Mouse (Mus musculus) neural tube, embryonic 13.5 days (tissue): ENCODE data around the gene Ubp1. TPM values are rescaled to one million over a fixed set of nuclear protein-coding genes. Genes with fewer than 3 reads are reported as not detected.
A peak's percentile ranks its signal among the peaks of the same experiment; 100 is the strongest.

Source experiments
- ATAC-seq: fragments of 200-750 bp; cut with Nextera tagmentation; 2 replicates; pipeline ENCODE4 v1.8.0; 2017; ENCODE audit warnings: low read depth, mild to moderate bottlenecking, moderate TSS enrichment, moderate library complexity
- H3K27ac ChIP-seq: fragments of 300-500 bp; sonication (generic); replicated peaks from 2 replicates; pipeline ENCODE4 v1.5.1; 2015; ENCODE audit warnings: moderate library complexity, mild to moderate bottlenecking, inconsistent platforms
- H3K27me3 ChIP-seq: fragments of 300-500 bp; sonication (generic); 2 replicates; pipeline ENCODE4 v1.6.1; 2015; ENCODE audit warnings: mild to moderate bottlenecking, inconsistent platforms
- H3K36me3 ChIP-seq: fragments of 300-500 bp; sonication (generic); 2 replicates; pipeline ENCODE4 v1.6.1; 2015; ENCODE audit warnings: mild to moderate bottlenecking, inconsistent platforms
- H3K4me1 ChIP-seq: fragments of 300-500 bp; sonication (generic); replicated peaks from 2 replicates; pipeline ENCODE4 v1.6.1; 2015; ENCODE audit warnings: inconsistent platforms
- H3K4me2 ChIP-seq: fragments of 300-500 bp; sonication (generic); 2 replicates; pipeline ENCODE4 v1.6.1; 2015; ENCODE audit warnings: inconsistent platforms, mild to moderate bottlenecking, moderate library complexity
- H3K4me3 ChIP-seq: fragments of 300-500 bp; sonication (generic); 2 replicates; pipeline ENCODE4 v1.5.1; 2015; ENCODE audit warnings: mild to moderate bottlenecking, inconsistent platforms
- H3K9ac ChIP-seq: fragments of 300-500 bp; sonication (generic); 2 replicates; pipeline ENCODE4 v1.6.1; 2015; ENCODE audit warnings: moderate library complexity, mild to moderate bottlenecking, inconsistent platforms
- H3K9me3 ChIP-seq: fragments of 300-500 bp; sonication (generic); 2 replicates; pipeline ENCODE4 v1.6.1; 2016; ENCODE audit warnings: inconsistent platforms
- WGBS: fragments of 180-500 bp; shearing (Covaris S2); methylation state at CpG from one replicate; pipeline ENCODE4 v1.1.7; 2015; 5-methylcytosine and 5-hydroxymethylcytosine counted together
- polyA plus RNA-seq: library from polyadenylated mRNA; unstranded; fragments of >200 nt; fragmentation: Nextera tagmentation; extraction: Ambion mirVana; gene quantifications from 2 replicates; pipeline ENCODE4 v1.2.1, GENCODE M21; 2015

Gene Ubp1
- polyA plus RNA-seq, 1 experiment from 2014 or later: 34.0 TPM

DNA sequence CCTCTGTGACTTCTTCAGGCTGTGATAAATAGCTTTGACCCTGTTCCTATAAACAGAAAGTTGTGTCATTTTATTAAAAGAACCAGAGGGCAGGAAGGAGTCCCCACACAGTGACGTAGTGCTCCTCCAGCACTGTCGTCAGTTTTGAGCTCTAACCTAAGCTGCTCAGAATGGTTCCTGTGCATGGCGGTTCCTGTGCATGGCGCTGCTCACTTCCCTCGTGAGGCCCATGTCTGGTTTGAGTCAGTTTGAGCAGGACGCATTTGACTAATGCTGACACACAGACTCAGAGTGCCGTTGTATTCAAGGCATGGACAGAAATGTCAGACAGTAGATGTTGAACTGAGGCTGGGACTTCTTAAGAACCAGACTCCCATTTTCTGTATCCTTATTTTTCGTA is 40.9 kb downstream of the Ubp1 start:
- Histone ChIP-seq H3K27ac (no peak overlapping the region), H3K36me3 (peaks cover 94% of the 10 kb centered on the region), H3K4me1 (no peaks in the 10 kb centered on the region), H3K4me2 (no peak overlapping the region), H3K9me3 (no peaks in the 10 kb centered on the region), H3K9ac (no peak overlapping the region), H3K27me3 (no peaks in the 10 kb centered on the region), H3K4me3 (no peak overlapping the region)
- 85% methylated on average over 8 of the region's 8 CpGs for WGBS
- no peak for ATAC-seq

DNA sequence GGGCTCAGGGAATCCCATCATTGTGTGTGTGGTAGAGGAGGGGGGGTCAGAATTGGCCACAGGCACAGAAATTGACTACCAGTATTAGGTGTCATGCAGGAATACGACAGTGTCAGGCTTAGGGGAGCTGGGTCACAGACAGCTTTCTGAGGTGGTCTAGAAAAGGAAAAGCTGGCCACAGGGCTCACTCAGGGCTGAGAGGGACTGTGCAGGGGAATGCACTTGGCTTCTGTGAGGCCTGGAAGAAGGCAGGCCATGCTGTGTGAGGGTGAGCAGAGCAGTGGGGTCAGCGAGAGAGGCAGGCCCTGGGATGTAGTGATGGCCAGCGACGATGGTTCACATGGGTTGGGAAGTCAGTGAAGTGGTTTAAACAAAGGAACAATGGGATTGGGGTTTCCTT is 43.1 kb downstream of the Ubp1 start:
- H3K27me3 ChIP-seq: no peaks in the 10 kb centered on the region
- H3K4me1 ChIP-seq: no peaks in the 10 kb centered on the region
- ATAC-seq: no peak
- no peak overlapping the region for H3K27ac ChIP-seq
- H3K9ac ChIP-seq: no peak overlapping the region
- H3K9me3 ChIP-seq: no peaks in the 10 kb centered on the region
- H3K36me3 ChIP-seq: peaks cover 93% of the 10 kb centered on the region
- H3K4me2 ChIP-seq: no peak overlapping the region
- WGBS: 75% methylated on average over 4 of the region's 4 CpGs
- H3K4me3 ChIP-seq: no peak overlapping the region

DNA sequence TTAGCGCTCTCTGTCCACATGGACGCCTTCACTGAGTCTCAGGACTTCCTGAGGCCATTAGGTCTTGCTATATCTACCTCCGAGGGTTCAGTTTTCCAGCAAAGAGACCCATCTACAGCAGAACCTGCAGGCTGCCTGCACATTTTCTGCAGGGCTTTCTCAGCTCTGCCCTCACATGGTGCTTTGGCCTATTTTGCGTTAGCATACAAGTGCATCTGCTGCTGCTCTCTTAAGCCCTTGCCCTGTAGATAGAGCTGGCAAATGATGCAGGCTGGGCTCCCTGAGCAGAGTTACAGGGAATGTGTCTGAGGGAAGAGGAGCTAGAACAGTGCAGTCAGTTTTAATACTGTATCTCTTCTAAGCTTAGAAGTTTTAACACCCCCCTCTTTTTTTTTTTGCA is 44.2 kb downstream of the Ubp1 start:
- Histone ChIP-seq H3K27me3 (no peaks in the 10 kb centered on the region), H3K9me3 (no peaks in the 10 kb centered on the region), H3K36me3 (peaks cover 93% of the 10 kb centered on the region), H3K4me3 (no peak overlapping the region), H3K9ac (no peak overlapping the region), H3K4me2 (no peak overlapping the region), H3K27ac (no peak overlapping the region), H3K4me1 (no peaks in the 10 kb centered on the region)
- ATAC-seq: no peak
- 90% methylated on average over 4 of the region's 4 CpGs for WGBS

DNA sequence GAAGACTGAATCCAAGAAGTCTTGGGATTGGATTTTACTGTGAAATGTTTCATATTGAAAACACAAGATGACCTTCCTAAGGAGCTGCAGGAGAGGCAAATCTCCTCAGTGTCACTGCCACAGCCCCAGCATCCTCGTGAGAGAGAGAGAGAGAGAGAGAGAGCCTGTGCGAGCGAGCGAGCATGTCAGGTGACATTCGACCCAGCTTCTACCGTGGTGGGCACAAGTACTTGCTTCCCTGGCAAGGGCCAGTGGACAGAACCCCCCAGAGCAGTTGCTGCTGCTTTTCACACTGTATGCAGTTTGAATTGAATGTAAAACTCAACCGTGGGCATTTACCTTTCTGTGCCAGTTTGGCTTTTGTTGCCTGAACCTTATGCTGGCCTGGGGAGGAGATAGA is 44.7 kb downstream of the Ubp1 start:
- WGBS: 84% methylated on average over 7 of the region's 7 CpGs
- Histone ChIP-seq H3K4me1 (peaks cover 3% of the 10 kb centered on the region; the same call in 1 of the 2 replicates), H3K4me2 (no peak overlapping the region), H3K9me3 (no peaks in the 10 kb centered on the region), H3K9ac (no peak overlapping the region), H3K4me3 (no peak overlapping the region), H3K36me3 (peaks cover 89% of the 10 kb centered on the region), H3K27ac (no peak overlapping the region), H3K27me3 (no peaks in the 10 kb centered on the region)
- no peak for ATAC-seq

DNA sequence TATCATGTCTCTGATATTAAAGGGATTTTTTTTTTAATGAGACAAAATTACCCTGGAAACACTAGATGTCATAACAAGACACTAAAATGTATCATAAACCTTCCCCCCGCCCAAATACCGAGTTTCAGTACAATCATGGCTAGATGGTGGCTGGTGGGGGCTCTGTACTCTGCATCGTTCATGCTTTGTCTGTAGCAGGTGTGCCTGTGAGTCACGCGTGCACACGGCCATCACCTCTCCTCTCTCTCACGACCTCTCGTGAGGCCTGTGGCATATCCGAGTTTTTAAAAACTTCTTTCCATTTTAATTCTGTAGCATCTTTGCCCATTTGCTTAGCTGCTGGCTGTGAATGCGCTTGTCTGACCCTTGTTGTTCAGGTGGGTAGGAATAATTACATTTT is 45.5 kb downstream of the Ubp1 start:
- 94% methylated on average over 10 of the region's 10 CpGs for WGBS
- H3K4me2 ChIP-seq: no peak overlapping the region
- H3K36me3 ChIP-seq: peaks cover 82% of the 10 kb centered on the region
- no peak overlapping the region for H3K4me3 ChIP-seq
- ATAC-seq: no peak
- no peak overlapping the region for H3K9ac ChIP-seq
- no peak overlapping the region for H3K27ac ChIP-seq
- no peaks in the 10 kb centered on the region for H3K9me3 ChIP-seq
- H3K27me3 ChIP-seq: no peaks in the 10 kb centered on the region
- H3K4me1 ChIP-seq: peaks cover 12% of the 10 kb centered on the region

DNA sequence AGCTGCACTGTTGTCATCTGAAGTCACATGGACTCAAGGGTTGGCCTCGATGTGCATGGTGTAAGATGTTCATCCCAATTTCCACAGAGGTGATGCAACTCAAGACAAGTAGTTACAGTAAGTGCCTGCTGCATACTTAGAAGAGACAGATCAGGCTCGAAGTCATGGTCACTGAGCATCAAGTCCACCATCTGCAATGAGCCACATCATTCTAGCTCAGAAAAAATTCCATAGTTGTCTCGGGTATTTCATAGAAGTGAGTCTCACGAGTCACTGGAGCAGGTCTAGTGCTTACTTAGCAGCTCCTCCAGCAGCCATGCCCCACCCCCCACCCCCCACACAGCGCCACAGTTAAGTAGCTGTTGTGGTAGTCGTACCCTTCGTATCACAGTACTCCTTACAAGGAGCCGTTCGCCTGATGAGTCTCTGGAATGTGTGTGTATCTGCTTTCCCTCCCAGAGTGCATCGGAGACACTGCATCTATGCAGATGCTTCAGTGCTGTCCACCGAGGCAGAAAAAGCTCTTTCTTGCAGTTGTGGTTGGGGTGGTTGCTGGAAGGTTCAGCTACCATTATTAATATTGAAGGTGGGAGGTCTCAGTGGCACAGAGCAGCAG is 46.6 kb downstream of the Ubp1 start:
- 85% methylated on average over 11 of the region's 11 CpGs for WGBS
- peaks cover 20% of the 10 kb centered on the region for H3K4me1 ChIP-seq
- H3K9ac ChIP-seq: no peak overlapping the region
- H3K9me3 ChIP-seq: no peaks in the 10 kb centered on the region
- H3K27ac ChIP-seq: no peak overlapping the region
- ATAC-seq: no peak
- H3K4me2 ChIP-seq: no peak overlapping the region
- H3K4me3 ChIP-seq: no peak overlapping the region
- peaks cover 75% of the 10 kb centered on the region for H3K36me3 ChIP-seq
- H3K27me3 ChIP-seq: no peaks in the 10 kb centered on the region

DNA sequence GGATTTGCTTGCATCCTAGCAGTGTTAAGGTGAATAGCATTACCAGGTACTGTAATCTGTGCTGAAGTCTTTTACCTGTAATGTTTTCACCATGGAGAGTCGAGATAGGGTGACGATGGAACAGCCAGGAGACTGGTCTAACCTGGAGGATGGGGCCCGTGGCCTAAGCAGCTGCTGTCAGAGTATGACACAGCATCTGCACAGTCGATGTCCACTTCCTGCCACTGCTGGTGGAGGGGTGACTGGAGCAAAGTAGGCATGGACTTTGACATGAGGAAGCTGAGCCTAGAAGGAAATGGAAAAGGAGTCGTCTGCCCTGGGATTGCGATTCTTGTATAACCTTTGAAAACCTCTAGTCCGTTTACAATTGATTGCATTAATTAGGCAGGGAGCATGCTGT is 47.9 kb downstream of the Ubp1 start:
- Histone ChIP-seq H3K4me1 (peaks cover 20% of the 10 kb centered on the region), H3K27me3 (no peaks in the 10 kb centered on the region), H3K9me3 (no peaks in the 10 kb centered on the region), H3K36me3 (peaks cover 65% of the 10 kb centered on the region), H3K9ac (no peak overlapping the region), H3K4me3 (no peak overlapping the region), H3K4me2 (no peak overlapping the region), H3K27ac (no peak overlapping the region)
- no peak for ATAC-seq
- 90% methylated on average over 7 of the region's 7 CpGs for WGBS

DNA sequence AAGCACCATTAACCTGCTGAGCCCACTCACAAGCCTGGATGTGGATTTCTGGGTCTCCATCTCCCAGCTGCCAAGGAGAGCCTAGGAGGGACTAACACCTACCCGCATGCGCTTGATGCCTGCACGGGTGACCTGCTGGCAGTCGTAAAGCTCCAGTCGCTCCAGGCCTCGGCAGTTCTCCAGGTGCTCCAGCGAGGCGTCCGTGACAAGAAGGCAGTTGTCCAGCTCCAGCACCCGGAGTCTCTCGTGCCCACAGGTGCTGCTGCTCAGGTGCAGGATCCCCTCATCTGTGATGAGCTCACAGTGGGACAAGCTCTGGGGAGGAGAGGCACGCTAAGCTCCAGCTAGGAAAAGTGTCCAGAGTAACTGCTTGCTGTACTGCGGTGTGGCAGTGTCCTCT is 48.6 kb downstream of the Ubp1 start:
- H3K9me3 ChIP-seq: no peaks in the 10 kb centered on the region
- H3K9ac ChIP-seq: no peak overlapping the region
- no peak overlapping the region for H3K27ac ChIP-seq
- H3K4me1 ChIP-seq: peaks cover 20% of the 10 kb centered on the region
- peaks cover 62% of the 10 kb centered on the region for H3K36me3 ChIP-seq
- ATAC-seq: no peak
- no peaks in the 10 kb centered on the region for H3K27me3 ChIP-seq
- H3K4me3 ChIP-seq: no peak overlapping the region
- WGBS: 89% methylated on average over 13 of the region's 13 CpGs
- H3K4me2 ChIP-seq: no peak overlapping the region

DNA sequence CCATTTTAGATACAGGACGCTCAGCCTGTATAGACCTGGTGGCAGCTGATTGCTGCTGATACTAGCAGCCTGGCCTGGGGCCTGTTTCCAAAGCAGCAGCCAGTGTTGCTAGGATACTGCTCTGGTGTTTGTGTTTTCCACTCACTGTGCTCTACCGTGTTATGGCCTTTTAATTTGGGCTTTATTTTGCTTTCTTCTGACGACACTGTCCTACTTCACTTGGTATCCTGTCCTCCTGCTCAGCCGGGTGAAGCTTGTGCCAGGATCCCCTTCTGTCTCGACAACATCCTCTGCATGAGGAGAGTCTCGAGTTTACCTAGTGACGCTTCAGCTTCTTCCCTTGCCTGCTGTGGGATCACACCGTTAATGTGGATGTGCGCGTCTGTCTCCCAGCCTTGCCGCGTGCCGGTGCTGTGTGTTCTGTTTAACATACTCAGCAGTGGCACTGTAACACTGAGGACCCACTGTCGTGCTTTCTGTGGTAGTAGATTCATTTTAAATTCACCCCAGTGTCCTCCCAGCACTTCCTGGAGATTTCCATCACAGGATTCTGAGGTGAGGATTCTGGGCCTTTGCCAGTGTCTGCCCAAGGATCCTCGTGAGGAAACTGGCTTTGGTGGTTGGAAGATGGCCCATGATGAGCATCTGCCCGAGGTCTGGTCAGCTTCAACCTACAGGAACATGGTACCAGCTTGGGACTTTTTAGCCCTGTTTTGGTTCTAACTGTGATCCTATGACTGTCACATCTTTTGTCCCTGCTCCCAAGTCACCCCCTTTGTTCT is 50.6 kb downstream of the Ubp1 start:
- 44% methylated on average over 16 of the region's 16 CpGs for WGBS
- H3K36me3 ChIP-seq: peaks cover 53% of the 10 kb centered on the region
- H3K9me3 ChIP-seq: no peaks in the 10 kb centered on the region
- H3K27me3 ChIP-seq: no peaks in the 10 kb centered on the region
- peaks cover 20% of the 10 kb centered on the region for H3K4me1 ChIP-seq
- no peak overlapping the region for H3K9ac ChIP-seq
- peak overlapping the region; percentile 18; the same call in 1 of the 2 replicates for H3K4me2 ChIP-seq
- H3K27ac ChIP-seq: peak overlapping the region; percentile 65
- peak; percentile 84 for ATAC-seq
- no peak overlapping the region for H3K4me3 ChIP-seq

DNA sequence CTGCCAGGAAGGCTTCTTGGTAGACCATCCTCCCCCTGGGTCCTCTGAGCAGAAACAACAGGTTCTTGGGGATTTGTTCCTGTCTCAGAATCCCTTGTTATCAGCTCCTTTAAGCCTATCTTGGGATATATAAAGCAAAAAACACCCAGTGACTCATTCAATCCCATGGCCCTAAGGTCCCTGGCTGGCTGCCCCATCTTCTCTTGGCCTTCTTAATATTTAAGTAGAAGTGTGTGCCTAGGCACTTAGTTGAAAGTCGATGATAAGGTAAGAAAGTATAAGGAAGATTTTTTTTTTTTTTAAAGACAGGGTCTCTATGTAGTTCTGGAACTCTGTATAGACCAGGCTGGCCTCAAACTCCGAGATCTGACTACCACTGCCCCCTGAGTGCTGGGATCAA is 51.7 kb downstream of the Ubp1 start:
- no peaks in the 10 kb centered on the region for H3K27me3 ChIP-seq
- H3K9me3 ChIP-seq: no peaks in the 10 kb centered on the region
- no peak overlapping the region for H3K9ac ChIP-seq
- no peak for ATAC-seq
- H3K27ac ChIP-seq: no peak overlapping the region
- H3K4me2 ChIP-seq: no peak overlapping the region
- H3K36me3 ChIP-seq: peaks cover 42% of the 10 kb centered on the region
- 86% methylated on average over 2 of the region's 2 CpGs for WGBS
- H3K4me1 ChIP-seq: peaks cover 20% of the 10 kb centered on the region
- no peak overlapping the region for H3K4me3 ChIP-seq

DNA sequence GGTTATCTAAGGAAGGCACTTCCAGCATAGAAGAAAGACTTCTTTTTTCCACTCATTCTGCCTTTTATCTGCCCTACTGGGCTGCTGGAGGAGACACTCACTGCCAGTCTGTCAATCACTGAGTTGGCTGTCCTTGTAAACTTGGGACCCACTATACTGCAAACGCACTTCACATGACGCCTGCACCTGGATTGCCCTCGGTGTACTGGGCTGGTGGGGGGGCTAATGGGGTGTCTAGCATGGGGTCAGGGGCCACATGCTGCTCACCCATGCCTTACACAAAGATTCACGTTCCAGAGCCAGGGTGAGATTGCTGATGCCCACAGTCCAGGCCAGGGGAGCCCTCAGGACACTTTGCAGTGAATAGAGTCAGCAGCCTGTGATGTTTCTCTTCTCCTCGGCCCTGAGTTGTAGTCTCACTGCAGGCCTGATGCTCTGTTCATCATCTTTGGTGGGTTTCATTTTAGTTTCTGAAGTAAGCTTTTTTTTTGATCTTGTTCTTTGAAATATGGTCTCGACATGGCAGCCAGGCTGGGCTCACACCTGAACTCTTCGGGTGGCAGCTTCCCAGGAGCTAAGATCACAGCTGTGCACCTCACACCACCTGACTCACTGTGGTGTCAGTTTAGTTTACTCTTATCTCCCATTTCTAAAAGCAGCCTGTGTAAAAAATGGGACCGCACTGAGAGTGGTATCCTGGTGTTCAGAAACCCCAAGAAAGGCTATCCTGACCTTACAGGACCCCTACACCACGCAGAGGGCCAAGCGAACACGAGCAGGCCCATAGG is 52.3 kb downstream of the Ubp1 start:
- ATAC-seq: no peak
- WGBS: 84% methylated on average over 11 of the region's 11 CpGs
- Histone ChIP-seq H3K4me1 (peaks cover 20% of the 10 kb centered on the region), H3K9me3 (no peaks in the 10 kb centered on the region), H3K4me2 (no peak overlapping the region), H3K4me3 (no peak overlapping the region), H3K36me3 (peaks cover 38% of the 10 kb centered on the region), H3K9ac (no peak overlapping the region), H3K27ac (no peak overlapping the region), H3K27me3 (no peaks in the 10 kb centered on the region)

DNA sequence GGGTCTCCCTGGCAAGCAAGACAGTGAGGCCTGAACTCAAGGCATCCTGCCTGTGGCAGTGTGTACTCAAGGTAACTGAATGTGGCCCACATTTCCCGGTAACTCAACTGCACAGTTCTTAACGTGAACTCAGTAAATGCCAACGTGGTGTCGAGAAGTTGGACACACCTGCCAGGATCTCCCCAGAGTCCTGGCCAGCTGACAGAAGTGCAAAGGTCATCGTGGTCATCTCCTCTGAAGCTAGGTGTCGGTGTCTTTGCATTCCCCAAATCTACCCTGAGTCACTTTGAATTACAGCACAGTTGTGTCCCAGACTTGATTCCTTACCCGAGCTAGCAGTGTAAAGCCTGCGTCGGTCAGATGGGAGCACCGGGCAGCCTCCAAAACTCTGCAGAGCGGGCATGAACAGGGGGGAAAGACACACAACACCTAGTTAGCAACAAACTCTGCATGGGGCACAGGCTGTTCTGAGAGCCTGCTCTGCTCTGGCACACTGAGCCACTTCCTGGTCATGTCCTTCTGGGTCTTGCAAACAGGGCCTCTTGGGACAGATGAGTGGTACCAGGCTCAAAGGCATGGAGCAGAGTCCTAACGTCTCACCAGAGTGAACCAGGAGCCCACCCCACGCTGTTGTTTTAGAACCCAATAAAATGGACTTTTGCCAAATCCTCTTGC is 54.3 kb downstream of the Ubp1 start:
- Histone ChIP-seq H3K4me2 (no peak overlapping the region), H3K27me3 (no peaks in the 10 kb centered on the region), H3K36me3 (peaks cover 17% of the 10 kb centered on the region; the same call in 1 of the 2 replicates), H3K4me3 (no peak overlapping the region), H3K9ac (no peak overlapping the region), H3K4me1 (peaks cover 20% of the 10 kb centered on the region), H3K27ac (no peak overlapping the region), H3K9me3 (no peaks in the 10 kb centered on the region)
- ATAC-seq: no peak
- 89% methylated on average over 13 of the region's 13 CpGs for WGBS
